Mouse (Mus musculus) spleen, postnatal 36 days (tissue): ENCODE data around the gene Atp7a.
A peak's percentile ranks its signal among the peaks of the same experiment; 100 is the strongest.
"Not testable (repeated sequence)": the region's sequence is repeated elsewhere in the genome, so short reads cannot be mapped to it uniquely, and the experiment has no call there.

ENCODE experiments used
- DNase-seq, 2 experiments: peaks; one replicate each; pipeline ENCODE4 v3.0.0; 2022; ENCODE audit warnings: low spot score in 2 of 2, mixed read lengths in 1 of 2

Gene Atp7a

DNA sequence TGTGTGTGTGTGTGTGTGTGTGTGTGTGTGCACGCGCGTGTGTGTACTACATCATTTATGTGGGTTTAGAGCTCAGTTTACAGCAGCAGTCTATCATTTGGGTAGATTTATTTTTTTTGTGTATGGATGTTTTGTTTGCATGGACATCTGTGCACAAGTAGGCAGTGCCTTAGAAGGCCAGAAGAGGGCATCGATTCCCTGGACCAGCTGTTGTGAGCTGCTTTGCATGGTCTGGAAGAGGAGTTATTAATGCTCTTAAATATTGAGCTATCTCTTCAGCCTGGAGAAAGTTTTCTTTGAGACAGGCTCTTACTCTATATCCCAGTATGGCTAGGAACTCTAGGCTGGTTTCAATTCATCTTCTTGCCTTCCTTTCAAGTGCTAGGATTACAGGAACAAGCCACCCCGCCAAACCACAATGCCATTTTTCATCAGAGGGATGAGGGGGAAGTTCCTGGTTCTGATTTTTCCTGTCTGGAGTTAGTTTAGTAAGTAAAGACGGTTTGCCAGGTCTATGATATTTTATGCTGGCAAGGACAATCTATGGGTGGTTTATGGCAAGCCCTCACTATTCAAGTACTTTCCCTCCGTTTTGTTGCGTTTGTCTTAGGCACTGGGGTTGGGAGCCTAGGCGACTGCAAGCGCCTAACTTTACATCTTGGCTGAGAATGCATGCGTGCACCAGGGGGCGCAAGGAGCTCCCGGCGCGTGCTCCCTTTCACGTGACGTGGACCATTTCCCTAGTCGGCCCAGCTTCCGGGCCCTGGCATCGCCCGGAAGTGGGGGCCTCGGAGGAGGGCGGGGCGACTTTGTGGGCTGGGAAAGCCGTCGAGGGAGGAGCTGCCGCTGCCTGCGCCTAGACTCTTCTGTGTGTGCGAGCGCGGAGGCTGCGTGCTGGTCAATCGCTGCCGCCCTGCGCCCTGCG lies at the start of gene Atp7a:
Gene Atp7a, plus strand, starts transcription at position 859 of the 925 bp plus-strand sequence.
- peak; percentile 90 to 93 for DNase-seq

DNA sequence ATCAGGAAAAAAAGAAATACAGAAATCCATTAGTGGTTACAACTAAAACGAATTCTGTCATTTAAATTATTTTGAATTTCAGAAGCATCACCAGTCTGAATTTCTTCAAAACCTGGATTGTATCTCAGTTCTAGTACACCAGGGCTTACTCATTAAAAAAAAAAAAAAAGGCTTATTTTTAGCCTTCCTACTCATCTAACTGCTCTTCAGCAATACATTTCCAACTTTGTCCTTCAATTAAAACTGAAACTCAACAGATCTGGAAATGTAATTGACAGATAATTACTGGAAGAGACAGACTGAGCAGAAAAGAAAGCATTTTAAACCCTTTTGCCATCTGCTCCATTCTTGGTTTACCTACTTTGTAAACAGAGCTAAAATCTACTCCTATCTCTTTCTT lies 25.5 kb upstream of the Atp7a start:
- no peak for DNase-seq

DNA sequence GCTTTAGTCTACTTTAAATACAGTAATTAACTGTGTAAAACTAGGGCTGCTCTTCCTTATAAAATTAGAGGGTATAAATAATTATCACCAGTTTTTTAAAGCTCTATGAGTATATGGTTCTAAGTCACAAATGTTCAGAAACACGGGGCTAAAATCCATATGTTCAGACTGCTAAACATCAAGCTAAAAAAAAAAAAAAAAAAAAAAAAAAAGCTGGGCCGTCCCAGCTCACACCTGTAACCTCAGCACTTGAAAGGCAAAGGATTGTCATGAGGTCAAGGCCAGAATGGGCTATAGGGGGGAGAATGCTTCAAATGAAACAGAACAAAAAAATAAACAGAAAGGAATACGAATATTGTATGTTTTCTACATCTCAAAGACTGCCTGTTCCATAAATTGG lies 16.3 kb upstream of the Atp7a start:
- no peak for DNase-seq

DNA sequence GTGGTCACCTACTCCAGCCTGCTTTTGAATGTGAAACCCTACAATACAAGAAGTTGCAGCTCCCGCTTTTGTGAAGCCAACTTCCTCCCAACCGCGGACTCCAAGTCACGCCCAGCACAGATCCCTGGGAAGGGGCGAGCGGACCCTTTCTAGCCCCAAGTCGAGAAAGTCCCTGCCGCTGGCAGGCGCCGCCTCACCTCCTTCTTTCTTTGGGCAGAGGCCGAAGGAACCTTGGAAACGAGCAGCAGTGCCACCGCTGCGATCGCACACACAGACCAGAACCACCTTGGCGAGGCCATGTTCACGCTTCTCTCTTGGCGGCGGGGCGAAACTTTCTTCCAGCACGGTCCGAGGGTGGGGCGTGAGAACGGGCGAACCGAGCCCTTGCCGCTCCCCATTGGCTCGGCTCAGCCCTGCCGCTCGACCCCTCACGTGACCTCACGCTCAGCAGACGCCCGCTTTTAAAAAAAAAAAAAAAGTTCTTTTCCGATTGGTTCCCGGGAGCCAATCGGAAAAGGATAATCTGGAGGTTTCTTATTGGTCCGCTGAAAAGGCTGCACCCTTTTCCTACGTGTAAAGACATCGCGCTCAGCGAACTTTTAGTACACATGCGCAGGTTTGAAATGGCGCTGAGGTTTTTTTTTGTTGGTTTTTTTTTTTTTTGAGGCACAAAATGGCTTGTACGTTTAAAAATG lies 15.5 kb upstream of the Atp7a start, which contains the start of gene Magt1:
Gene Magt1, minus strand, starts transcription at position 442 of the 695 bp plus-strand sequence.
- DNase-seq = peak; percentile 88 to 89

DNA sequence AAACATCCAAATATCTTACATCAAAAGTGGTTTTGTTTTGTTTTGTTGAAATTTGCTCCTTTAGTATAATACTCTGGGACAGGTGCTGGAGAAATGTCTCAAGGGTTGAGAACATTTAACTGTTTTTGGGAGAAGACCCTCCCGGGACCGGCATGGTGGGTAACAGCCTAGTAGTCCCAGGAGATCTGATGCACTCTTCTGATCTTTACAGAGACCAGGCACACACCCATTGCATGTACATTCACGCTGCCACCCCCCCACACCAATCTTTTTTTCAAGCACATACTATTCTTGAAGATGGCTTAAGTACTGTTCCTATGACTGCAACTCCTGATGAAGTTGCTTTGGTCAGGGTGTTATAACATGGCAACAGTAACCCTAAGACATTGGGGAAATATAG lies 14.5 kb upstream of the Atp7a start:
- no peak for DNase-seq

DNA sequence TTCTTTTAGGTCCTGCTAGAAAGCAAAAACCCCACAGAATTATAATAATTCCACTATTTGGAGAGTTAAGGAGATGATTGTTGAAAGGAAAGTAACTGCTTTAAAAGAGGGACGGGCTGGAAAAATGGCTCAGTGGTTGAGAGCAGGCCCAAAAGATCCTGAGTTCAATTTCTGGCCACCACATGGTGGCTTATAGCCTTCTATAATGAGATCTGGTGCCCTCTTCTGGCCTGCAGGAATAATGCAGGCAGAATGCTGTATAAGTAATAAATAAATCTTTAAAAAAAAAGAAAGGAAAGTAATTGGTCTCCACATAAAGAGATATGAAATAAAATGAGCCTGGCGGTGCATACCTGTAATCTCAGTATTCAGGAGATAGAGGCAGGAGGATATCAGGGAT lies 13.9 kb upstream of the Atp7a start:
- peak; percentile 13 to 50 for DNase-seq

DNA sequence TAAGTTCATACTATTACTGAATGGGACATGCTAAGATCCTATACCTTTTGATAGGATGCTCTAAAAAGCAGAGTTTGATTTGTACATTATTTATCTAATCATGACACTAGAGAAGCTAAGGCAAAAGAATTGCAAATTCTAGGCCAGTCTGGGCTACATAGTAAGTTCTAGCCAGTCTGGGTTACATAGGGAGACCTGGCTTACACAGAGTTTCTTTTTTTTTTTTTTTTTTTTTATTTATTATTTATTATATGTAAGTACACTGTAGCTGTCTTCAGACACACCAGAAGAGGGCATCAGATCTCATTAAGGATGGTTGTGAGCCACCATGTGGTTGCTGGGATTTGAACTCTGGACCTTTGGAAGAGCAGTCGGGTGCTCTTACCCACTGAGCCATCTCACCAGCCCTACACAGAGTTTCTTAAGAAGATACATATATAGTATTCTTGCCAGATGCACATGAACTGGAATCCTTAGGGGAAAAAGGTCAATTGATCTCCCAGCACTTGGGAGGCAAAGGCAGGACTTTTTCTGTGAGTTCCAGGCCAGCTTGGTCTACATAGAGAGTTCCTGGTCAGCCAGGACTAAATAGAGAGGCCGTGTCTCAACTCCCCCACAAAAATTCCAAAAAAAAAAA lies 12.2 kb upstream of the Atp7a start:
- DNase-seq = not testable (repeated sequence)

DNA sequence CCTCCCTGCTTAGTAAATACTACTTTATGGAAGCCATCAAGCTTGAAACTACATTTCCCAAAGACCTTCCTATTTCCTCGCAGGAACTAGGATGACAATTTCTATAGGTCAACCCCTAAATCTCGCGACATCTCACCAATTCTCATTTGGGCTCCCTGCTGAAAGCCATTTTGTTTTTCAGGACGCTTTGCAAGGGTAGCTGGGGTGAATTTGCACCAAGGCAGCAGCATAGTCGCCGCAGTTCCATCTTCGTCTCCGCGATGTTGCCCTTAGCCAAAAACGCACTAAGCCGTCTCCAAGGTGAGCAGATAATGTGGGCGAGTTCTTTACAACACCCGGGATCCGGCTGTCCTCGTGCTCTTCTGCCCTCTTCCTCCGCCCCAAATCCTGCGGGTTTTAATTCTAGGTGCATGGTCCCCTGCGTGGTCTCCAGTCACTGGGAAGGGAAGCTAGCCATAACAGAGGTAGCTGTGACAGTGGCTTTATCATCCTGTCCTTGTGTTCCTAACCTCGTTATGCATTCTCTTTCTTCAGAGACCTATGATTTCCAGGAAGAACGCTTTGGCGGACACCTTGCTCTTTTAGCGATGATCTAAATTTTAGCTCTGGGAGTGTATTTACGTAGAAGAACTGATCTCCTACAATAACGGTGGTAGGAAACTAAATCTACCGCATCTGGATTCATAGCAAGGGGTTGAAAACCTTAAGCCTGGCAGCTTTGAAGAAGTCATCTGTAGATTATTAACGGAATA lies 11.3 kb upstream of the Atp7a start, which contains the start of gene Cox7b:
Gene Cox7b, plus strand, starts transcription at position 130 of the 752 bp plus-strand sequence.
- peak; percentile 80 to 84 for DNase-seq

DNA sequence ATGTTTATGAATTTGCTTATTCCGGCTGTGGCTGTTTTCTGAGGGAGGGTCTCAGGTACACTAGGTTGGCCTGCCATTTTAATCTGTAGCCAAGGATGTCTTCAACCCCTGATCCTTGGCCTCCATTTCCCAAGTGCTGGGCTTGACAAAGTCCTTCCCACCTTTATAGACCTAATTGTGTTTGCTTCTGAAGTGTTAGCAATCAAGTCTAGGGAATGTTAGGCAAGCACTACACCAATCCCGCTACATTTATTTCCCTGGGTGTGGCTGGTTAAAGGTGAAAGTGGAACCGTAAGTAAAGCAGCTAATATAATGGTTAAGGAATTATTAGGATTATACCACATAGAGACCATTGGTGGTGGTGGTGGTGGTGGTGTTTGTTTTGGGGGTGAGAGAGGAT lies 10.0 kb upstream of the Atp7a start:
- no peak for DNase-seq

DNA sequence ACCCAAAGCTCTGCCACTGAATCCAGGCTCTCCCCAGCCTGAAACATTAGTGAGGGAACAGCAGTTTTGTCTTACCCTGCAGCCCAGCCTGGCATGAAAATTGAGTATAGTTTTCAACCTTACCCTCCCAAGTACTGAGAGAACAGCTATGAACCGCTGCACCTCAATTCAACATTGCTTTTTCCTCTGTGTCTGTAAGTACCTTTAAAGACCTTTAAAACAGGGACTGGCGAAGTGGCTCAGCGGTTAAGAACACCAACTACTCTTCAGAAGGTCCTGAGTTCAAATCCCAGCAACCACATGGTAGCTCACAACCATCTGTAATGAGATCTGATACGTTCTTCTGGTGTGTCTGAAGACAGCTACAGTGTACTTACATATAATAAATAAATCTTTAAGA lies 9.6 kb upstream of the Atp7a start:
- no peak for DNase-seq

DNA sequence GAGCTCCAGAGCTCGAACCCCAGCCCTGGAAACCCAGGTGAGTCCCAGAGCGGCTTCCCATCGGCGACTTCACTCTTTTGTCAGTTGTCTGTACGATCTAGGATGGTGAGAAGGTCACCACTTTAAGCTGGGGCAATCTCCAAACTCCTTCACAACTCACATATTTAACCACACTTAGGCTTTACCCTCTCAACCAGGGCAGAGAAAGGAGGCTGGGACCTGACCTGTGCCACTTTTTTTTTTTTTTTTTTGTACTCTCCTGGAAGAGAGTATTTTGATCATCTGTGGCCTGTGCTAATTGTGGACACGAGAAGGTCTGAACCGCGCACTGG lies 233 bp downstream of the Atp7a start:
- DNase-seq = no peak

DNA sequence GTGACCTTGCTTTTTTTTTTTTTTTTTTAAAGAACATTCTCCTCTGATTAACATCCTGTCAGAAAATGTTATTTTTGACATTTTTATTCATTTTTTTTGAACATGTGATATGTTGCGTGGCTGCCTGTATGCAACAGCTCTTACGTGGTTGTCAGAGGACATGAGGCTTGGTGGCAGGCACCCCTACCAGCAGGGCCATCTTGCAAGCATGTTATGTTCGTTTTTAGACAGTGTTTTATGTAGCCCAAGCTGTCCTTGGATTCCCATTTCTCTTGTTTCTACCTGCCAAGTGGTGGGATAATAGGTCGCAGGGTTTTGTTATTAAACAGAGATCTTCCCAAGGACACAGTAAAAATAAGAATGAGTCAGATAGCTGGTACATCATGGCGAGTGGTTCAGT lies 3.1 kb downstream of the Atp7a start:
- no peak for DNase-seq

DNA sequence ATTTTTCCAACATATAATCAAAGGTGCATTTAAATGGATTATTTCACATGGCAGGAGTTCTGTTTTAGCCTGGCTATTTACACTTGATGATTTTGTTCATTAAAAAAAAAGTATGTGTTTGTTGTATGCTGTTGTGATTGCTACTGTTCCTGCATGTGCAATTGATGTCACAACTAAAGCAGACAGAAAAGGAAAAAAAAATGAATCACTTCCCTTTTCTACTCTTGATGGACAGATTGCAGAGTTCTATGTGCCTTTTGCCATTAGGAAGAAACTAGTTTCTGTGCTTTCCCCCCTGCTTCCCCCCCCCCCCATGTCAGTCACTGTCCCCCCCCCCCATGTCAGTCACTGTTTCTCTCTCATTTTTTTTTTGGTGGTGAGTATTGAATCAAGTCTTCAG lies 4.0 kb downstream of the Atp7a start:
- no peak for DNase-seq

DNA sequence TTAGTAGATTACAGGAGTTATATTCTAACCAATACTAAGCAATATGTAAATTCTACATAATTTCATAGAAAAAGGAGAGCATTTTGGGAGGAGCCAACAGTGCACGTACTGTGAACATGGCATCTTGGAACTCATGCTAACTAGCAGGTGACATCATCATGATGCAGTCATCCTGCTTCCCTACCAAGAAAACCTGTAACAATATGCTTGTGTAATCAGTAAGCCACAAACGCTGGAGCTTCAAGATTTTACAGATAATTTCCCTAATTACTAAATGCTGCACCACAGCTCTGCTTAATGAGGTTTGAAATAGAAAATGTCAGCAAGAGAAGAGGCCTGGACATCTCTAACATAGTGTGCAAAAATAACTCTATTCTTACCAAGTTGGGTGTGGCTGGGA lies 8.7 kb downstream of the Atp7a start:
- DNase-seq = no peak

DNA sequence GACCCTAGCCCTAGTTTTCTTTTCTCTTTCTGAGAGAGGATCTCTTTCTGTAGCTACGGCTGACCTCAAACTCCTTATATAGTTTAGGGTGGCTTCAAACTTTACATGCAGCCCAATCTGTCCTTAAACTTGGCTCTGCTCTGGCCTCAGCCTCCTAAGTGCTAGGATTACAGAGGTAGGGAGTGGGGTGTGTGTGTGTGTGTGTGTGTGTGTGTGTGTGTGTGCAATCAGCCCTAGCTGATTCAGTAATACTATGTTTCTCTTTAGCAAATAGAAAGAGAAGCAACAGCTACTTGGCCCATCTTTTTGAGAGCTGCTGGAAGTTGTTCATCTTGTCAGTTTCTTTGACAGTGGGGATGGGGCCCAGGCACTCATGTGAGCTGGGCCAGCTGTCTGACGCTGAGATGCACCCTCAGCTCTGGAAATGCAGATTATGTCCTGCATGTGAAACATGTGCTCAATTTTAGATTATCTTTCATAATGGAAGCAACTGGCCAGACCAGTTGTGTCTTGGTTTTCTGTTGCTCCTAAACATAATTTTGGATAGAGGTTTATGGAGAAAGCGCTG lies 10.2 kb downstream of the Atp7a start:
- DNase-seq = no peak

DNA sequence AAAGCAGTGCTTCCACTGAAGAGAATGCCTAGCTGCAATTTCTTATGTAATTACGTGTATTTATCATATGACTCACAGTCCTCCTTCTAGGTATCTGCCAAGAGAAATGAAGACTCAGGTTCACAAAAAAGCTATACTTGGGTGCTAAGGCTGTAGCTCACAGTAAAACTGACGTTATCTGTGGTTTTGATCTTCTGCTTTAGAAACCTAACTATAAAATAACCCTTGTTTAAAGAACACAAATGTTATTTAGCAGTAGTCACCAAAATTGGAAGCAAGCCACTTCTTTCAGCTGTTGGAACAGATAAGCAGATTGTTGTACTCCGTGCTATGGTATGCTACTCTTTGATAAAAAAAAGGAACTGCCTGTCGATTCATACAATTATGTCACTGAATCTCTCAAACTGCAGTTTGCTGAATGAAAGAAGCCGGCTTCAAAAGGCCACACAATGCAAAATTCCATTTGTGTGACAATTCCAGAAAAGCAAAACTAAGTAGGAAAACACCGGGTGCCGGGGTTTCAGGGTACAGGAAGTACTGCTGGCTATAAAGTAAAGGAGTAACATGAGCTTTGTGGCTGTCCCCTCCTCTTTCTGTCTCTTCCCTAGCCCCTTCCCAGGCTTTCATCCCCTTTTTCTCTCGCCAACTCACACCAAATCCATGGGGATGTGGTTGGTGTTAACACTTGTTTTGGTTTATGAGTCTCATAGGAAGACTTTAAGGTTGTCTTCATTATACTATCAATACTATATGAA lies 17.0 kb downstream of the Atp7a start:
- peak in 1 of 2 experiments; percentile 13 for DNase-seq

DNA sequence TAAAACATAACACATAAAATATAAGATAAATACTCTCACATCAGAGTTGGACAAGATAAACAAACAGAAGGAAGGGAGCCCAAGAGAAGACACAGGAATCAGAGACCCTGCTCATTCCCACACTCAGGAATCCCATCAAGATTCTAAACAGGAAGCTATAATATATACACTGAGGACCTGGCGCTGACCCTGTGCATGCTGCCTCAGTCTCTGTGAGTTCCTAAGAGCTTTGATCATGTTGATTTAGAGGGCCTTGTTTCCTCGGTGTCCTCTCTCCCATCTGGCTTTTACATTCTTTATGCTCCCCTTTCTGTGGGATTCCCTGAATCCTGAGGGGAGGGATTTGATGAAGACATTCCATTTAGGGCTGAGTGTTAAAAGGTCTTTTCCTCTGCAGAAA lies 18.4 kb downstream of the Atp7a start:
- no peak for DNase-seq

DNA sequence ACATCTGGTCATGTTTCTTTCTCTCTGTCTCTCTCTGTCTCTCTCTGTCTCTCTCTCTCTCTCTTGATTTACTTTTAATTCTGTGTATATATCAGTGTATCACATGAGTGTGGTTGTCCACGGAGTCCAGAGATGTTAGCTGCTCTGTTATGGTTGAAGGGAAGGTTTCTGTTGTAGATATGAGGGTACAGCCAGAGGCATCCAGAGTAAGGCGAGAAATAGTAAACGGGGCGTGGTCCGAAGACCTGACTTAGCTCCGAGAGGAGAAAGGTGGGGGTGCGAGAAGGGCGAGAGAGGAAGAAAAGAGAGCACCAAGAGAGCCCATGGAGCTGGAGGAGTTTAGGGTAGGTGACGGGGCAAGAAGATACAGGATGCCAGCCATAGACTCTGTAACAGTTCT lies 18.9 kb downstream of the Atp7a start:
- DNase-seq = no peak

DNA sequence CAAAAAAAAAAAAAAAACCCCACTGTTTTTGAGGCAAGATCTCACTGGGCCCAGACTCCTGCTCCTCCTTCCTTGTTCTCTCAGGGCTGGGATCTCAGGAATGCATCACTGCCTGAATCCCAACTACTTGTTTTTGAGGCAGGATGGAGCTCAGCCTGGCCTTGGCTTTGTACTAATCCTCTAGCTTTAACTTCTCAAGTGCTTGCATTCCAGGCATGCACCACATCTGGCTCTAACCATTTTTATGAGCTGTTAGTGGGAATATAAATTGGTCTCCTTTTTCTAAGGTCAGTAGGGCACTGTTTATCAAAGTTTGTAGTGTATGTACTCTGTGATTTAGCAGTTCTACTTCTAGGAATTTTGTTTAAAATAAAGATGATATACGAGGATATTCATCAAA lies 21.1 kb downstream of the Atp7a start:
- no peak for DNase-seq

DNA sequence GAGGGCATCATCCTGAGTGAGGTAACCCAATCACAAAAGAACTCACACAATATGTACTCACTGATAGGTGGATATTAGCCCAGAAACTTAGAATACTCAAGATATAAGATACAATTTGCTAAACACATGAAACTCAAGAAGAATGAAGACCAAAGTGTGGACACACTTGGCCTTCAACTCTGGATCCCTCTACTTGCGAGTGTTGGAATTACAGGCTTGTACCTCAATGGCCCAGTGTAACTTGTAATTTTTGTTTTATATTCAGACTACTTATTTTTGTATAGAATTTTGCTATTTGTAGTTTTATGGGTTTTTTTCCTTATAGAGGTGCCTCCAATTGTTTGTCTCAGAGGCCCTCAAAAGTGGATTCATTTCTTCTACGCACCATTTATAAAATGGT lies 50.8 kb downstream of the Atp7a start:
- DNase-seq = not testable (repeated sequence)
